Mouse (Mus musculus) urinary bladder, postnatal 36 days (tissue): ENCODE measurements around the gene Xirp1.

Experiments
- DNase-seq, 2 experiments: peaks; one replicate each; pipeline ENCODE4 v3.0.0; 2022; ENCODE audit warnings: low spot score in 2 of 2, mixed read lengths in 1 of 2

Xirp1 gene

GRCm38 (mm10) chr9:119988304-119988703 lies 35.1 kb downstream of the Xirp1 start:
- DNase-seq, result no peak

- DNase-seq, result no peak
Observed at GRCm38 (mm10) chr9:119985881-119986574, 37.4 kb downstream of the Xirp1 start.

- DNase-seq, result no peak
Observed at GRCm38 (mm10) chr9:119984536-119985011, 38.8 kb downstream of the Xirp1 start, which contains the start of gene Csrnp1. Gene Csrnp1 (minus strand): TSS chr9:119984658.

- peak; percentile 86 to 92 for DNase-seq
Observed at GRCm38 (mm10) chr9:119983585-119984535, 39.5 kb downstream of the Xirp1 start.

DNA sequence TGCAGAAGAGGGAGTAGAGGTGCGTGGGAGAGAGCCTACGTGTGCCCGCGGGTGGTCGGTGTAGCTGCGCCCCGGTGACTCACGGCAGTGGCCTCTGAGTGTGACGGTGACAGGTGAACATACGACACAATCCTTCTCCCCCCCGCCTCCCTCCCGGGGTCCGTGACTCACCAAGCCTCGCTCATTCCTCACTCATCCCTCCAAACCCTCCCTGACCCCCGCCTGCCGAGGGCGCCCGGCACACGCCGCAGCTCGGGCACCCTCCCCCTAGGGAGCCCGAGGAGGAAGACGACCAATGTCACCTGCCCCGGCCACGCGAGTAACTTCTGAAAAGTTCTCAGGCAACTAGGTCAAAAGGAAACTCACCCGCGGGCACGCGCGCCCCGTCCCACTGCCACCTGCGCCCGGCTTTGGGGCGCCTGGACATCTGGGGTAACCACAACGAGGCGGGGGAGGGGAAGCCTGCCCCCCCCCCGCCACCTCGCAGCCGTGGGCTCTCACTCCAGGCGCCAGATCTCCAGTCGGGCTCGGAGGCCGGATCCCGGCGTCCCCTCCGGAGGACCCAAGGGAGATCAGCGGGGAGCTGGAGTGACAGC lies 40.3 kb downstream of the Xirp1 start:
- peak; percentile 48 to 67 for DNase-seq

DNA sequence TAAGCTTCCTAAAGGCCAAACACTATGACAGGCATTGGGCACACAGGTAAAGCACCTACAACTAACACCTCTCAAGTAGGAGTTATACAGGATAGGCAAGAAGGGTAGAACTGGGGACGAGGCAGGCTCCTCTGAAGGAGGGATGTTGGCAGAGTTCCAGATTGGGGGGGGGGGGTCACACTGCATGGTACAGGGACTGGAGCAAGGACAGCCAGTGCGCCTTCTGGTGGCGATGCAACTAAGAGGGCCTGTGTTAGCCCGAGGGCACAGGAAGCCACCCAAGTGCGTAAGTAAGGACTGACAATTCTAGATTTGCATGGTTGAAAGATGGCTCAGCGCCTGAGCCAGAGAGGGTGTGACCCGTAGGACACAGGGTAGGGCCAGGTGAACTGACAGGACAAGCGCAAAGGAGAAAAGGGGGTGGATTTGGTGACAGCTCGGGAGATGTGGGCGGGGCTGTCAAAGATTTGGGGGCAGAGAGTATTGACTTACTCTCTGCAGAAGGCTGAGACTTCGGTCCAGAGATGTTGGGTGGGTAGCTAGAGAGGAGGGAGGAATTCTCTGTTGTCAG lies 41.1 kb downstream of the Xirp1 start:
- DNase-seq, result peak; percentile 47 to 63

- DNase-seq, result peak; percentile 50 to 72
Observed at GRCm38 (mm10) chr9:119981183-119982179, 41.9 kb downstream of the Xirp1 start.

- DNase-seq, result no peak
Observed at GRCm38 (mm10) chr9:119980770-119981182, 42.6 kb downstream of the Xirp1 start.

DNA sequence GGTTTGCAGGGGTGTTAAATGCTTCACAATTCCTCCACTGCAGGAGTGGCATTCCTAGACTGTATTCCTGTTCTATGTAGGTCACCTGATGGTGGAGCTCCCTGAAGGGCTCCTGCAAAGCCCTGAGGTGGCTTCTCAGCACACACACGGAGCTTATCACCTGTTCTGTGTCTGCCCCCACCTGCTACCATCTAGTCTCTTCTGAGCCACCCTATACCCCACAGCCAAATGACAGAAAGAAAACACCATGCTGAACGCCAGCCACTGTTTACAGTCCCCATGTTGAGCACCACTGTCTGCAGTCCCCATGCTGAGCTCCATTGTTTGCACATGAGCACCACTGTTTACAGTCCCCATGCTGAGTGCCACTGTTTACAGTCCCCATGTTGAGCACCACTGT lies 43.6 kb downstream of the Xirp1 start:
- DNase-seq, result no peak

DNA sequence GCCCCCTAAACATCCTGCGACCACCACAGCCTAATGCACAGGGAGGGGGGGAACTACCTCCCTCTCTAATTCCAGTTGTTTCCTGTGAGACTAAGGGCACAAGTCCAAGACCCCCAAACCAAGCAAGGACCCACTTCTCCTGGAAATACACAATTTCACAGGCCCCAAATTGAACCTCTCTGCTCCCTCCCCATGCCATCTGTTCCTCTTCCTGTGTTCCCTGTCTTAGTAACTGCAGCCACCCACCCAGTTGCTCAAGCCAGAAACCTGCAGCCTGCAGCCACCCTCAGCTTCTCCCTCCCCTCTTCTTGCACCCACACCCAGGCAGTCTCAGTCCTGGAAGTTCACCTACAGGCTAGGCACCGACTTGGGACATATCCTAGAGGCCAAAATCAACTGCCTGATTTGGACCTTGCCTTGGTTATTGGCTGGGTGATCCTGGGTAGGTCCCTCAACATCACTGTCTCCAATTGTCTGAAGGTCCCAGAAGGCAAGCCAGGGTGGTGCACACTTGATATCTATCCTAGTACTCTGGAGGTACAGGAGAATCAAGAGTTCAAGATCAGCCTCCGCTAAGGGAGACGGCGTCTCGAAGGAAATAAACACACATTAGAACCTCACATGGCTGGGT lies 44.5 kb downstream of the Xirp1 start:
- no peak for DNase-seq

DNA sequence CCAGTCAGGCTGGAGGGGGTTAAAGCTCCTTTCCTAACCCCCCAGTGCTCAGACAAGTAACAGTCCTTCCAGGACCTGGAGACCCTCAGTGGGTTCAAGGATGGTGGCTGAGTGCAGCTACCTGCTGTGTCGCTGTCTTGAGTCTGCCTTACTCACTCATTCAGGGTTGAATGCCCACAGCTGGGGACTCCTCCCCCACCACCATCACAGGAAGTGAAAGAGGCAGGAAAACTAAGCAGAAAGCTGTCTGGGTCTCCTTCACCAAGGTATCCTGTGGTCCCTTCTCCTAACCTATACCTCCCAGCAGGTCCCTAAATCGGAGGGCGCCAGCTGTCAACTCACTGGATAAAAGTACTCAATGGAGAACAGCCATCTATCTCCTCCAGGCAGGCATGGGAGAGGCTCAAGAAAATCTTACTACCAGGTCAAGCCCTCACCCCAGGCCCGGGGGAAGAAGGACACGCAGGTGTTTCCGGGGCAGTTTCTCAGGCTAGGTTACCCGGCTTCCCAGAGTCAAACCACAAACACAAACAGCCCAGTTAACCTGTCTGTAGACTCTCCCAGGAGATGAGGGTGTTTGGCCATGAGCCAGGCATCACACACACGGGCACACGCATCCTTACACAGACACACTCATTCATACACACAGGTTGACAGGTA lies 45.1 kb downstream of the Xirp1 start:
- no peak for DNase-seq

DNA sequence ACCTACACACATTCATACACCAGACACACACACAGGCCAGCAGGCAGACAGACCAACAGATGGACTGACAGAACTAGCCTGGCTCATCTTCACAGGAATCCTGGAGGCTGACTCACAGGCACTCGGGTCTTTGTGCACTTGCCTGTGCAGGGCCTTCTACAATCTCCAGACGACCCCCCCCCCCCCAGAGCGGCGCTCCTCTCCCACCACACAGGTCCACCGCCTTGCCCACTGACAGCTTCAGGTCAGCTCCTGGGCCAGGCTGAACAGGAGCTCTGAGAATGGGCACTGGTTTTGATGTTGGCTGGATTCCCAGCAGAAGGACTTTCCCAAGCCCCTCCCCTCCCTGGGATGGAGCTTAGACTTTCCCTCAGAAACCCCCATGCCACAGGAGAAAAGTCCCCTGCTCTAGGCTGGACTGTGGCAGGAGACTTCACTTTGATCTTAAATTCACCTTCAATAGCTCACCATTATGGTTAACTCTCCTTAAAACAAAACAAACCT lies 45.8 kb downstream of the Xirp1 start:
- DNase-seq, result no peak

DNA sequence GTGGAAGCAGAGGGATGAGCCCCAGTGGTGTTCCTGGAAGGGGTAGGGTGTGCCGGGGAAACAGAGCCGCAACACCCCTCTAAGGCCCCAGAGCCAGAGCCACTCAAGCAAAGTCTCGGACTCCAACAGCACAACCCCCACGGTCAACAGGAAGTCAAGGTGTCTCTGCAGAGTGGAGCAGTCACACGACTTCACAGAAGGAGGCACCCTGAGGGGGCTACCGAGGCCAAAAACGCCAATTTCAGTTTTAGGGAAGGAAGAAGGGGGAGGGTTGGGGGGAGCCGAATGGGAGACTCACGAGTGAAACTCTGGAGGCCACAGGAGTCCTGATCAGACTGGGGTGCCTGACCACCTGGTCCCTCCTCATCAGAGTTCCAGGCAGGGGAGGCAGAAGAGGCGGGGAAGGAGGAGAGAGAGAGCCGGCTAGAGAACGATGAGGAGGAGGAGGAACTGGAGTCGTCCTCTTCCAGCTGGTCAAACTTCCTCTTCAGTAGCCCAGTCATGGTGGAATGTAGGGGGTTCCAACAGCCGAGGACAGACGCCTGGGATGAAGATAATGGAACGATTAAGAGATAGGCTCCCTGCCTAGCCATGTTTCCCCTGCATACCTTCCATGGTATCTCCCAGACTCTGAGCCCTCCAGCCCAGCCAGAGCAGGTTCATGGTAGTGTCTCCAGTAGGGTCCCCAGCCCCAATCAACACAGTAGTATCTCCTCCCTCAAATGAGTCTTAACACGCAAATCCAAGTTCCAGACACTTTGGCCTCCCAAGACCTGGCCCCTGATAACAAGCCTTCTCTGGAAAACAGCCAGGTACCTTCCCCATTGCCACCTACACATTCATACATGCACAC lies 46.5 kb downstream of the Xirp1 start:
- DNase-seq, result no peak

GRCm38 (mm10) chr9:119975286-119975685 lies 48.1 kb downstream of the Xirp1 start:
- no peak for DNase-seq

DNA sequence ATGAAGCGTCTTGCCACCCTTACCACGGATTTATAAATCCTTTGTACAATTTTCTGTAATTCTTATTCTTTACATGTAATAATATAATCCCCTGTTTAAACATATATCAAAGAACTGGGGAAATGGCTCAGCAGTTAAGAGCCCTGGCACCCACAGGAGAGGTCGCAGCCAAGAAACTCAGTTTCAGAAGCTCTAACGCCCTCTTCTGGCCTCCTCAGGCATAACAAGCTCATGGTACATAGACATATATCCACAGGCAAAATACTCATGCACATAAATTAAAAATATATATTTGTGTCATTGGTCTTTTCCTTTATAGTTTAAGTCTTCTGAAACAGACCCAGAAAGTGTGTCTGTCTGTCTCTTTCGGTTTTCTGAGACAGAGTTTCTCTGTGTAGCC lies 48.8 kb downstream of the Xirp1 start:
- DNase-seq, result no peak

DNA sequence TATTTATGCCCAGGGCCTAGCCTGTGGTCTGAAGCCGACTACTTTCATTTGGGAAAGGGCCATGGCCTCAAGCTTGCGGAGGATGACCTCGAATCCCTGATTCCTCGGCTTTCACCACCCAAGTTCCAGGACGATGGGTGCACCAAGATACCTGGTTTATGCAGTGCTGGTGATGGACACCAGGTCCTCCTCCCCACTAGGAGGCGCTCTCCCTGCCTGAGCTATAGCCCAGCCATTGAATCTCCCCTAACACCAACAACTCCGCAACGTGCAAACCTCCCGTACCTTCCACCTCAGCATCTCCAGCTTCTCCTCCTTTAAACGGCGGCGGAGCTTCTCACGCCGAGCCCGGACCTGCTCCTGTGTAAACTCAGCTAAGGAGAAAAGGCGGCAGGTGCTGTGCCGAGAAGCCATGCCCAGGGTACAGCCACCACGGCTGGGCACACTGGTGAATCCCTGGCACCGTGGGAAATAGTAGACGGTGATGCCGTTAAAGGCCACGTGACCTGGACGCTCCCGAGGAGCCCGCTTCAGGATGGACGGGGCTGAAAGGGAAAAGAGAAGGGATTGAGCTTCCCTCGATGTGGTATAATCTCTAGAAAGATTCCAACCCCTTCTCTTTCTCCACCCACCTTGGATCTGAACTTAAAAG lies 49.4 kb downstream of the Xirp1 start:
- no peak for DNase-seq

DNA sequence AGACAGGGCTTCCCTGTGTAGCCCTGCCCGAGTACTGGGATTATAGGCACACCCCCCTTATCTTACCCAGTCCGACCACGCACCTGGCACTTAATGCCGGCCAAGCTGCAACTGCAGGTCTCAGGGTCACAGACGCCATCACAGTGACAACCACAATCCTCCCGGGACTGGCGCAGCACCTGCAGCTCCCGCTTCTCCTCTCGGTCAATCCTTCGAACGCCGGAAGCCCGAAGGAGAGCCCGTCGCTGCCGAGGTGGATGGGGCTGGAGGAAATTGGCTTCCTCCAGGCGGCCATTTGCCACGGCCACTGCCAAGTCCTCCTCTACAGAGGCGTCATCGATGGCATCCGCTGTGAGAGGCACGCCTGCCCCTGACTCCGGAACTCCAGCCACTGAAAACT lies 50.1 kb downstream of the Xirp1 start:
- no peak for DNase-seq

DNA sequence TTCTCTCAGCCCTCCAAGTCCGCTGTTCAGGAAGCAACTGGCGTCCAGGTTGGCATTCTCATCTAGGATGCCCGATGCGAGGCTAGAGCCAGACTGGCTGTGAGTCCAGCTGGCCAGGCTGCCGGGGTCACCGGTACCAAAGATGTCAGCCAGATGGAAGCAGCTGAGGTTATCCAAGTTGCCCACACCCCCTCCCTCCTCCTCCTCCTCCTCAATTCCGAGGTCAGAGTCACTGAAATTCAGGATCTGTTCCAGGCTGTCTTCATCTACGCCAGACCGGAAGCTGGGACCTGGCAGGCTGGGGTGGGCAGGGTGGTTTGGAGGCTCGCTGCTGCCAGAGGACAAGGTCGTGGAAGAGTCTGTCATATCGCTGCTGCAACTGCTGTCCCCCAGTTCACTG lies 50.8 kb downstream of the Xirp1 start:
- DNase-seq, result no peak
